Mouse (Mus musculus) testis, adult 2 months (tissue): ENCODE results near the gene Mthfd2.

Experiments
- CTCF ChIP-seq: fragments of 200-500 bp; IDR thresholded peaks from 2 replicates; pipeline ENCODE4 v1.5.1; 2012; ENCODE audit warnings: low read depth, mild to moderate bottlenecking, inconsistent platforms, low read length, moderate library complexity; ENCODE audit not compliant: control insufficient read depth, insufficient read depth, insufficient replicate concordance
- POLR2A ChIP-seq: fragments of 200-500 bp; IDR thresholded peaks from 2 replicates; pipeline ENCODE4 v1.6.1; 2012; ENCODE audit warnings: low read depth, mild to moderate bottlenecking, inconsistent platforms, low read length, moderate library complexity; ENCODE audit not compliant: control insufficient read depth

- no peak for TF ChIP-seq CTCF
- no peak for TF ChIP-seq POLR2A
These were observed 1.1 kb upstream of the Mthfd2 start for GRCm38 (mm10) chr6:83326761-83327160.
